Mouse (Mus musculus) ES-E14 (cell line): ENCODE results near the gene Gnas. TPM values are rescaled to one million over a fixed set of nuclear protein-coding genes. Genes with fewer than 3 reads are reported as not detected.
"Not testable (repeated sequence)": the region's sequence is repeated elsewhere in the genome, so short reads cannot be mapped to it uniquely, and the experiment has no call there.

Experiments
- DNase-seq: peaks from one replicate; pipeline ENCODE4 v3.0.0-alpha.2; 2013; ENCODE audit warnings: low read depth, low spot score
- H3K27ac ChIP-seq: 2 replicates; pipeline ENCODE4 v1.5.1; 2012; ENCODE audit warnings: low read depth, mild to moderate bottlenecking, low read length, moderate library complexity, mixed read lengths; ENCODE audit not compliant: poor library complexity, insufficient read depth, severe bottlenecking
- H3K36me3 ChIP-seq: 2 replicates; pipeline ENCODE4 v1.6.1; 2012; ENCODE audit warnings: mild to moderate bottlenecking, low read length, moderate library complexity, mixed read lengths; ENCODE audit not compliant: control insufficient read depth, poor library complexity, insufficient read depth, severe bottlenecking
- H3K4me1 ChIP-seq, 2 experiments: fragments of 150-350 bp in 1 of 2; sonication (generic) in 1 of 2; 2 replicates each; pipeline ENCODE4 v1.6.1; 2012; ENCODE audit warnings: low read length in 2 of 2, mild to moderate bottlenecking in 1 of 2, mixed read lengths in 1 of 2; ENCODE audit not compliant: control insufficient read depth in 2 of 2, insufficient read depth in 2 of 2, poor library complexity in 1 of 2
- H3K4me3 ChIP-seq, 2 experiments: fragments of 150-350 bp in 1 of 2; sonication (generic) in 1 of 2; 2 replicates each; pipeline ENCODE4 v1.5.1; 2012; ENCODE audit warnings: low read length in 2 of 2, low read depth in 1 of 2, mild to moderate bottlenecking in 1 of 2, mixed read lengths in 1 of 2; ENCODE audit not compliant: insufficient read depth in 1 of 2, poor library complexity in 1 of 2, severe bottlenecking in 1 of 2
- H3K9ac ChIP-seq: 2 replicates; pipeline ENCODE4 v1.6.1; 2012; ENCODE audit warnings: low read depth, mild to moderate bottlenecking, low read length, mixed read lengths; ENCODE audit not compliant: poor library complexity, insufficient read depth, severe bottlenecking
- H3K9me3 ChIP-seq: fragments of 150-350 bp; sonication (generic); 2 replicates; pipeline ENCODE4 v1.6.1; 2012; ENCODE audit warnings: low read depth, mild to moderate bottlenecking, low read length; ENCODE audit not compliant: control insufficient read depth, insufficient read depth
- CHD2 ChIP-seq: IDR thresholded peaks from 2 replicates; pipeline ENCODE4 v1.6.1; 2014; ENCODE audit warnings: mild to moderate bottlenecking, low read depth, low read length, inconsistent platforms
- HCFC1 ChIP-seq: IDR thresholded peaks from 2 replicates; pipeline ENCODE4 v1.6.1; 2012; ENCODE audit warnings: low read length, inconsistent platforms, borderline replicate concordance; ENCODE audit not compliant: insufficient read depth
- MAFK ChIP-seq: IDR thresholded peaks from 2 replicates; pipeline ENCODE4 v1.6.1; 2014; ENCODE audit warnings: mild to moderate bottlenecking, low read depth, low read length, inconsistent platforms; ENCODE audit not compliant: insufficient read depth
- ZC3H11A ChIP-seq: IDR thresholded peaks from 2 replicates; pipeline ENCODE4 v1.6.1; 2012; ENCODE audit warnings: low read depth, mild to moderate bottlenecking, inconsistent platforms, low read length, borderline replicate concordance
- ZNF384 ChIP-seq: IDR thresholded peaks from 2 replicates; pipeline ENCODE4 v1.6.1; 2012; ENCODE audit warnings: low read depth, low read length, inconsistent platforms
- in situ Hi-C, 2 experiments: fragments of 600-800 bp; cut with MboI; formaldehyde crosslinking; loops; one replicate each; pipeline ENCODE4 v1.15.1; 2025; ENCODE audit warnings: low sequenced_read_pairs in 2 of 2, inconsistent platforms in 1 of 2; ENCODE audit not compliant: unreplicated experiment in 2 of 2
- total RNA-seq: library from RNA; depleted of rRNA; stranded (reverse); fragments of 300-350 nt; gene quantifications from 2 replicates; pipeline ENCODE4 v1.2.3, GENCODE M21; 2012

The Gnas gene
- total RNA-seq, 1 experiment: 202 TPM

GRCm38 (mm10) chr2:174344003-174344655, 60.0 kb downstream of the Gnas start:
- H3K36me3 ChIP-seq: peaks cover 20% of the 10 kb centered on the region

GRCm38 (mm10) chr2:174344996-174345395, 60.9 kb downstream of the Gnas start:
- no peaks in the 10 kb centered on the region for H3K9me3 ChIP-seq
- TF ChIP-seq ZC3H11A (no peak), MAFK (no peak), CHD2 (no peak), HCFC1 (no peak), ZNF384 (no peak)
- no peak for DNase-seq
- in situ Hi-C loops: no loop called here
- H3K36me3 ChIP-seq: peaks cover 20% of the 10 kb centered on the region
- H3K4me3 ChIP-seq: no peak overlapping the region
- no peak overlapping the region for H3K27ac ChIP-seq
- no peak overlapping the region for H3K9ac ChIP-seq
- H3K4me1 ChIP-seq: no peaks in the 10 kb centered on the region; a peak in 1 of 4 replicates

More at GRCm38 (mm10) chr2:174344003-174344655, 60.0 kb downstream of the Gnas start:
- Histone ChIP-seq H3K9me3 (no peaks in the 10 kb centered on the region), H3K4me1 (no peaks in the 10 kb centered on the region; a peak in 1 of 4 replicates), H3K27ac (no peak overlapping the region), H3K4me3 (no peak overlapping the region), H3K9ac (no peak overlapping the region)
- TF ChIP-seq ZC3H11A (no peak), HCFC1 (no peak), MAFK (no peak), ZNF384 (no peak), CHD2 (no peak)
- DNase-seq: no peak
- in situ Hi-C loops: no loop called here

- in situ Hi-C loops: no loop called here
- Histone ChIP-seq H3K36me3 (peaks cover 18% of the 10 kb centered on the region), H3K4me1 (no peaks in the 10 kb centered on the region; a peak in 1 of 4 replicates), H3K27ac (no peak within 1 kb of the TSS; the same call in 1 of the 2 replicates), H3K4me3 (no peak within 1 kb of the TSS), H3K9ac (peak within 1 kb of the TSS; percentile 52; the same call in 1 of the 2 replicates), H3K9me3 (no peaks in the 10 kb centered on the region)
- no peak for DNase-seq
- TF ChIP-seq ZC3H11A (no peak), HCFC1 (no peak), MAFK (no peak), ZNF384 (no peak), CHD2 (no peak)
These were observed 62.5 kb downstream of the Gnas start, which contains the start of gene Gm20721 for GRCm38 (mm10) chr2:174346612-174346998. TSS of gene Gm20721 (minus strand) at chr2:174346712.

- H3K9ac ChIP-seq, H3K27ac ChIP-seq, in situ Hi-C loops, H3K9me3 ChIP-seq, DNase-seq, H3K4me1 ChIP-seq, H3K4me3 ChIP-seq: not testable (repeated sequence)
- peaks cover 18% of the 10 kb centered on the region for H3K36me3 ChIP-seq
These were observed 63.0 kb downstream of the Gnas start for GRCm38 (mm10) chr2:174346999-174347668.

GRCm38 (mm10) chr2:174358516-174358915, 74.4 kb downstream of the Gnas start:
- no peaks in the 10 kb centered on the region for H3K4me1 ChIP-seq
- H3K9ac ChIP-seq: no peak overlapping the region
- TF ChIP-seq CHD2 (no peak), ZC3H11A (no peak), ZNF384 (no peak), MAFK (no peak), HCFC1 (no peak)
- DNase-seq: no peak
- no peaks in the 10 kb centered on the region for H3K9me3 ChIP-seq
- no peak overlapping the region for H3K27ac ChIP-seq
- in situ Hi-C loops: no loop called here
- no peak overlapping the region for H3K4me3 ChIP-seq
- no peaks in the 10 kb centered on the region for H3K36me3 ChIP-seq
